Mouse (Mus musculus) bone marrow macrophage, adult 2 months (primary cell): ENCODE data around the gene Ccnl2. TPM values are rescaled to one million over a fixed set of nuclear protein-coding genes. Genes with fewer than 3 reads are reported as not detected.
A peak's percentile ranks its signal among the peaks of the same experiment; 100 is the strongest.

Source experiments
- H3K27ac ChIP-seq: 2 replicates; pipeline ENCODE4 v1.5.1; 2012; ENCODE audit warnings: low read depth, low read length; ENCODE audit not compliant: insufficient read depth
- H3K4me1 ChIP-seq: 2 replicates; pipeline ENCODE4 v1.6.1; 2012; ENCODE audit warnings: low read length; ENCODE audit not compliant: control insufficient read depth, insufficient read depth
- H3K4me3 ChIP-seq: 2 replicates; pipeline ENCODE4 v1.5.1; 2012; ENCODE audit warnings: mild to moderate bottlenecking, low read length, moderate library complexity; ENCODE audit not compliant: insufficient read depth
- CTCF ChIP-seq: IDR thresholded peaks from 2 replicates; pipeline ENCODE4 v1.5.1; 2012; ENCODE audit warnings: low read depth, mild to moderate bottlenecking, low read length, moderate library complexity
- POLR2A ChIP-seq: IDR thresholded peaks from 2 replicates; pipeline ENCODE4 v1.6.1; 2012; ENCODE audit warnings: mild to moderate bottlenecking, low read depth, low read length, borderline replicate concordance
- polyA plus RNA-seq: library from polyadenylated mRNA; stranded (reverse); fragments of >200 nt; gene quantifications from 2 replicates; pipeline ENCODE4 v1.2.4, GENCODE M21; 2012; ENCODE audit not compliant: missing spikeins, insufficient read depth, insufficient read length

Ccnl2 gene
- polyA plus RNA-seq, 1 experiment = 100 TPM

DNA sequence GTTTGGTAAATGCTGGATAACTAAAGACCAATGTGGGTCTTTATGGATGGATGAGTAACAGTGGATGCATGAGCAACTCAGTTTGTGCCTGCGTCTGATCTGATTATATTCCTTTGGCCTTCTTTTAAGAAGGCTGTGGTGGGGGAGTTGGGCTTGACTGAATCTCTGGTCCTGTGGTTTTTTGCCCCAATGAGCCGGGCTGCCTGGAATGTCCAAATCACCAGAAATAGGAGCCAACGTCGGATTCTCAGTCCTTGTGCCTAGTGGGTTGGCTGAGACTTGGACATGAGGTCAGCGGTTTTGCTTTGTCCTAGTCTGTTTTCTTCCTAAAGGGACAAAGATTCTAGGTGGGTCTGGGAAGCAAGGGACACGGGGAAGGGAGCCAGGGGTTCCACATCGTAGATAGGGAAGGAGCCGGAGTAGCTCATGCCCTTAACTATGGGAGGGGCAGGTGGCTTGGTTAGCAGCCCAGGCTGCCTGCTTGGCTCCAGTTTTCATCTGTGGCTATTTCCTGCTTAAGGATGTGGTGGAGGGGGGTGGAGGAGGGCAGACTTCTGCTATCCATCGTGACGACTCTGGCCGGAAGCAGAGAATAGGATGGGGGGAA is 25.2 kb downstream of the Ccnl2 start:
- Histone ChIP-seq H3K4me1 (peaks cover 32% of the 10 kb centered on the region), H3K4me3 (no peak overlapping the region), H3K27ac (no peak overlapping the region)
- TF ChIP-seq POLR2A = no peak
- TF ChIP-seq CTCF = no peak

DNA sequence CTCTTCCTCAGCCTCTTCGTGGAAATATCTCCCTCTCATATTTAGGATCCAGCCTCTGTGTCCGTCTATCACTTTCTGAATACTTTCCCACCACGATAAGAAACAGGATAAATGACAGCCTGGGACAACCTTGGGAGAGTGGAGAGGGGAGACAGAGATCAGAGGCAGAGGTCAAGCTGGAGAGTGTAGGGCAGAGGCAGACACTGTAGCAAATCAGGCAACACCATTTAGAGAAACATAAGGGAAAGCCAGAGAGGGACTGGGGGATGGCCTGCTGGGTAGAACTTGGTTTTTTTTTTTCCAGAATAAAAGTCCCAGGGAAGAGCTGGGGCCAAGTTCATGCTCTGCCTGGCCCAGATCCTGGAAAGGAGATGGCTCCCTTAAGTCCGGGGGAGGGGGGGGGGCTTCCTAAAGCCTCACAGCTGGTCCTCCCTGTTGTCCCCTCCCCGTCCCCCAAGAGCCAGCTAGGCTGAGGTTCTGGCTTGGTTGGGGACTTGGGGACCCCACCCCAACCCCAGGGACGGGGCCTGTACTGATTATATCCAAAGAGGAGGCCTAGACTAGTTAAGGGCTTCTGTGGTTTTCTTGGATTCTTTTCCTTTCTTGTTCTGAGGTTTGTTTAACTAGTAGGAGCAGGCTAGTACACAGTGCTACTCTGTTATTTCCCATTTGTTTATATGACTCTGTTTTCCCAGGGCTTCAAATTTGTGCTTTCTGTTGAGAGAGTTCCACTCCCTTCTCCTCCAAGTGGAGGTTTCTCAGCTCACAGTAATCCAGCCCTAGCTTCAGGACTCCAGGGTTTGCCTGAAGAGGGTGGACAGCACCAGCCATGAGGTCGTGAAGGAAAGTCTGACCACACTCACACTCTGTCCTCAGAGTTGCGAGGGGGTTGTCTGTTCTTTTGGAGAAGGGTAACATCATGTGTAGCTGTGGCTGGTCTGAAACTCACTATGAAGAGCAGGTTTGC is 26.2 kb downstream of the Ccnl2 start:
- no peak overlapping the region for H3K4me3 ChIP-seq
- H3K27ac ChIP-seq = no peak overlapping the region
- TF ChIP-seq POLR2A = no peak
- TF ChIP-seq CTCF = no peak
- peaks cover 22% of the 10 kb centered on the region for H3K4me1 ChIP-seq

DNA sequence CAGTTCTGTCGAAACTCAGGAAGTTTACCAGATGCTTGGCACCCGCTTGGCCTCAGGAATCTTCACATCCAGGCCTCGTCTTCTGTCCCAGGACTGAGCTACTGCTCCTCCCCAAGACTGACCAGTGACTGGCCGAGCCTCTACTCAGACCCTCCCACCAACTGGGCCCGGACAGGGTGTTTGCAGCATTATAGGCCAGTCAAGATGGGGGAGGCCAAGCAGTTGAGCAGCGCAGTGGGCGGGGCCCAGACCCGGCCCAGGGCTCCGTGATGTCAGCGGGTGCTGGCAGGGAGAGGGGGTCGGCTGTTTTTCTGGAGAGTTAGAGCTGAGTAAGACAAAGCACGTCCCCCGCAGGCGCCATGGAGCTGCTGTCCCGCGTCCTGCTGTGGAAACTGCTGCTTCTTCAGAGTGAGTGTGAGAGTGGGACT is 27.2 kb downstream of the Ccnl2 start, which contains the start of gene Mxra8:
Mxra8 (plus strand) TSS at position 198 of the 428 bp plus-strand sequence.
- Histone ChIP-seq H3K4me3 (peak within 1 kb of the TSS; percentile 60), H3K27ac (no peak within 1 kb of the TSS), H3K4me1 (peaks cover 17% of the 10 kb centered on the region)

DNA sequence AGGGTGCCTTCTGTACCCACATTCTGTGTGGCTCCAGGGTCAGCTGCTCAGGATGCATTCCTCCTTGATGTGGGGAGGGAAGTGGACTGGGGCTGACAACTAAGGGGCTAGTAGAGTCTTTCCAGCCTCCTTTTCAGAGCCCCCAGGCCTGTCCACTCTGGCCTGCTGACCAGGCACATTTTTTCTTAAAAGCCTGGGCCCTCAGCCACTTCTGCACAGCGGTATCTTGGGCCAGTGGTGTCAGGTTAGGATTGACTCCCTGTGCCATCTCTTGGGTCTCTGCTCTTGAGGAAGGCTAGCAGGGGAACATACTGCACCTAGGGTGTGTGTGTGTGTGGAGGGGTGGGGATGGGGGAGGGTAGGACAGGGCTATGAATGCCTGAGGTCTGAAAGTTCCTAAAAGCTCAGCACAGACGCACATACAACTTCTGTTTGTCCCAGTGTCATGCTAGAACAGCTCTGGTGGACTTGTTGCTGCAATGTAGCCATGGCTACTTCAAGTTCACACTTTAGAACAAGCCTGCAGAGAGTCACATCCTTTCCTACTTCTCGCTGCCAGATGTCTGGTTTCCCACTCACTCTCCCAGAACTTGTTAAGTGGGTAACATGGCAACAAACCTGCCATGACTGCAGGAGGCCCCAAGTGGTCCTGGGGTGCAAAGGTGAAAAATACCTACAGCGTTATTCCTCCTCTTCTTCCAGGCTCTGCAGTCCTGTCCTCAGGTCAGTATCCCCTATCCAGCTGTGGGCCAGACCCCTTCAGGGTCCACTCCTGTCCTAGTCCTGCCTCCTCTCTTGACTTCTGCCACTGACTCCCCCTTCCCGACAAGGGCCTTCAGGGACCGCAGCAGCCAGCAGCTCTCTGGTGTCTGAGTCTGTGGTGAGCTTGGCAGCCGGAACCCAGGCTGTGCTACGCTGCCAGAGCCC is 28.1 kb downstream of the Ccnl2 start:
- no peak overlapping the region for H3K27ac ChIP-seq
- peak overlapping the region; percentile 60 for H3K4me3 ChIP-seq
- H3K4me1 ChIP-seq = peaks cover 17% of the 10 kb centered on the region
- TF ChIP-seq POLR2A (no peak), CTCF (no peak)

More for the DNA sequence above, 27.2 kb downstream of the Ccnl2 start, which contains the start of gene Mxra8:
- TF ChIP-seq CTCF (no peak), POLR2A (no peak)

- peaks cover 17% of the 10 kb centered on the region for H3K4me1 ChIP-seq
- no peak for TF ChIP-seq POLR2A
- TF ChIP-seq CTCF = no peak
- peak overlapping the region; percentile 60 for H3K4me3 ChIP-seq
- H3K27ac ChIP-seq = no peak overlapping the region
These were observed 28.7 kb downstream of the Ccnl2 start for GRCm38 (mm10) chr4:155841003-155841454.

DNA sequence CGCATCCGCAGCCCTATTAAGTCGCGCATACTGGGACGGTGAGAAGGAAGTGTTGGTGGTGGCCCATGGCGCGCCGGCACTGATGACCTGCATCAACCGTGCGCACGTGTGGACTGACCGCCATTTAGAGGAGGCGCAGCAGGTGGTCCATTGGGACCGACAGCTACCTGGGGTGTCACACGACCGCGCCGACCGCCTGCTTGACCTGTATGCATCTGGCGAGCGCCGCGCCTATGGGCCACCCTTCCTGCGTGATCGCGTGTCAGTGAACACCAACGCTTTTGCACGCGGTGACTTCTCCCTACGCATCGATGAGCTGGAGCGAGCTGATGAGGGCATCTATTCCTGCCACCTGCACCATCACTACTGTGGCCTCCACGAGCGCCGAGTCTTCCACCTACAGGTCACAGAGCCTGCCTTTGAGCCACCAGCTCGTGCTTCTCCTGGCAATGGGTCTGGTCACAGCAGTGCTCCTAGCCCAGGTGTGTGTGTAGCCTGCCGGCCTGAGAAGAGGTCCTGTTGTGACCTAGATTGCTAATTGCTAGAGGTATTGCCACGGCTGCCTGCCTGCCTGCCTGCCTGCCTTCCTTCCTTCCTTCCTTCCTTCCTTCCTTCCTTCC is 29.5 kb downstream of the Ccnl2 start:
- Histone ChIP-seq H3K27ac (no peak overlapping the region), H3K4me3 (no peak overlapping the region), H3K4me1 (peaks cover 21% of the 10 kb centered on the region)
- TF ChIP-seq CTCF (no peak), POLR2A (no peak)

- Histone ChIP-seq H3K27ac (no peak overlapping the region), H3K4me1 (peaks cover 15% of the 10 kb centered on the region), H3K4me3 (no peak overlapping the region)
- no peak for TF ChIP-seq CTCF
- no peak for TF ChIP-seq POLR2A
These were observed 30.9 kb downstream of the Ccnl2 start for GRCm38 (mm10) chr4:155843231-155843630.

GRCm38 (mm10) chr4:155846871-155847578 is 34.7 kb downstream of the Ccnl2 start, which contains the start of gene Dvl1:
Dvl1 (plus strand) TSS chr4:155847402.
- Histone ChIP-seq H3K4me1 (peaks cover 31% of the 10 kb centered on the region), H3K4me3 (peak within 1 kb of the TSS; percentile 99), H3K27ac (no peak within 1 kb of the TSS)
- no peak for TF ChIP-seq POLR2A
- no peak for TF ChIP-seq CTCF
